Mouse (Mus musculus) hindbrain, embryonic 11.5 days (tissue): Measurements from ENCODE around the gene Lrp6. TPM values are rescaled to one million over a fixed set of nuclear protein-coding genes. Genes with fewer than 3 reads are reported as not detected.

Experiments used
- ATAC-seq: fragments of 200-750 bp; cut with Nextera tagmentation; 2 replicates; pipeline ENCODE4 v1.8.0; 2017; ENCODE audit warnings: mild to moderate bottlenecking, moderate TSS enrichment, moderate library complexity; ENCODE audit not compliant: low FRiP score
- DNase-seq: peaks from one replicate; pipeline ENCODE4 v3.0.0-alpha.2; 2015; ENCODE audit warnings: low spot score
- H3K27ac ChIP-seq: fragments of 300-500 bp; sonication (generic); 2 replicates; pipeline ENCODE4 v1.5.1; 2014; ENCODE audit warnings: mild to moderate bottlenecking, low read depth, low read length
- H3K27me3 ChIP-seq: fragments of 300-500 bp; sonication (generic); 2 replicates; pipeline ENCODE4 v1.6.1; 2014; ENCODE audit warnings: mild to moderate bottlenecking, low read length, moderate library complexity, mixed read lengths; ENCODE audit not compliant: control insufficient read depth, insufficient read depth
- H3K36me3 ChIP-seq: fragments of 300-500 bp; sonication (generic); 2 replicates; pipeline ENCODE4 v1.6.1; 2014; ENCODE audit warnings: mild to moderate bottlenecking, low read length, moderate library complexity, mixed read lengths; ENCODE audit not compliant: control insufficient read depth, insufficient read depth
- H3K4me1 ChIP-seq: fragments of 300-500 bp; sonication (generic); replicated peaks from 2 replicates; pipeline ENCODE4 v1.6.1; 2014; ENCODE audit warnings: low read length, mixed read lengths; ENCODE audit not compliant: control insufficient read depth, insufficient read depth
- H3K4me2 ChIP-seq: fragments of 300-500 bp; sonication (generic); replicated peaks from 2 replicates; pipeline ENCODE4 v1.6.1; 2014; ENCODE audit warnings: mild to moderate bottlenecking, low read depth, low read length
- H3K4me3 ChIP-seq: fragments of 300-500 bp; sonication (generic); 2 replicates; pipeline ENCODE4 v1.5.1; 2014; ENCODE audit warnings: low read depth, low read length
- H3K9ac ChIP-seq: fragments of 300-500 bp; sonication (generic); 2 replicates; pipeline ENCODE4 v1.6.1; 2014; ENCODE audit warnings: low read depth, low read length
- H3K9me3 ChIP-seq: fragments of 300-500 bp; sonication (generic); 2 replicates; pipeline ENCODE4 v1.6.1; 2016; ENCODE audit warnings: low read length; ENCODE audit not compliant: control insufficient read depth
- WGBS: fragments of 180-500 bp; shearing (Covaris S2); extraction: QIAGEN DNeasy Blood & Tissue Kit; methylation state at CpG from one replicate; pipeline ENCODE4 v1.1.7; 2014; 5-methylcytosine and 5-hydroxymethylcytosine counted together
- polyA plus RNA-seq: library from polyadenylated mRNA; unstranded; fragments of >200 nt; fragmentation: Nextera tagmentation; extraction: Ambion mirVana; gene quantifications from 2 replicates; pipeline ENCODE4 v1.2.1, GENCODE M21; 2014

Gene Lrp6
- polyA plus RNA-seq, 1 experiment from 2014 or later, result 37.1 TPM

- Histone ChIP-seq H3K27ac (no peak overlapping the region), H3K4me3 (no peak overlapping the region), H3K27me3 (no peaks in the 10 kb centered on the region), H3K9me3 (no peaks in the 10 kb centered on the region), H3K36me3 (no peaks in the 10 kb centered on the region), H3K9ac (no peak overlapping the region), H3K4me1 (0 out of 2 replicates have a peak, but pooled peaks cover 3% of the 10 kb centered on the region), H3K4me2 (no peak overlapping the region)
- 78% methylated on average over 5 of the region's 5 CpGs for WGBS
- DNase-seq, result no peak
- ATAC-seq, result no peak
Observed at GRCm38 (mm10) chr6:134436955-134437354, 129.8 kb downstream of the Lrp6 start.

DNA sequence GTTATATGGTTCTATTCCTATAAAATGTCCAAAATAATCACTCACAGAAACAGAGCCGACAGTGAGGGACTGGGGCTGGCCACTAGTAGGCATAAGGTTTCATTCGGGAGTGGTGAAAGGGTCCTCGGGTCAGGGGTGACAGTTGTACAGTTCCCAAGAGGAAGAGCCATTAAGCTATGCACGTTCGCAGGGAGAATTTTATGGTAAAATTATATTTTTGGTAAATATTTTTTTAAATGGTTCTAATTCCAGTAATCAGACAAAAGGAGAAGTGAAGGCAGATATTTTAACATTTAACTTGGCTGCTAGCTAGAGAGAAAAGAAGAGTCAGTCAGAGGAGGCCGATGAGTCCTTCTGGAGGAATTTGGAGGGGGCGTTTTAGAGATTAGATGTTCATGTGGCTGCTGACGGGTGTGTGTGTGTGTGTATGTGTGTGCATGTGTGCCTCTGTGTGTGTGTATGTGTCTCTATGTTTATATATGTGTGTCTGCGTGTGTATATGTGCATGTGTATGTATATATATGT is 131.8 kb downstream of the Lrp6 start:
- 71% methylated on average over 9 of the region's 9 CpGs for WGBS

DNA sequence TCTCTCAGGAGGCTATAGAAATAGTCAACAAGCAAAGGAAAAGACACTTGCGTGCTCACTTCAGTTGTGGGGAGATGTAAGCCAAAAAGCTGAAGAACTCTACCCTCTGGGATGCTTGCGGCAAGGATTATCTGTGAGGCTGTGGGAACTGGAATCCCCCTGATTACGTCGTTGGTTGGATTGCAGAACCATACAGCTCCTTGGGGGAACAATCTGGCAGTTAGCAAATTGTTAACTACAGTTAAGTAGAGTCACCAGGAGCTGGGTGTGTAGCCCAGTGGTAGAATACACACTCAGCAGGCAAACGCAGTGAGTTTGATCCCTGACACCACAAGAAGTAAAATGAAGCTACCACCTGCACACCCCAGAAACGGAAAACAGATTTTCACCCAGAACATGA is 132.7 kb downstream of the Lrp6 start:
- H3K27me3 ChIP-seq, result no peaks in the 10 kb centered on the region
- H3K4me2 ChIP-seq, result no peak overlapping the region
- ATAC-seq, result no peak
- H3K9me3 ChIP-seq, result no peaks in the 10 kb centered on the region
- no peaks in the 10 kb centered on the region for H3K4me1 ChIP-seq
- DNase-seq, result no peak
- H3K9ac ChIP-seq, result no peak overlapping the region
- H3K36me3 ChIP-seq, result no peaks in the 10 kb centered on the region
- 81% methylated on average over 6 of the region's 6 CpGs for WGBS
- no peak overlapping the region for H3K4me3 ChIP-seq
- H3K27ac ChIP-seq, result no peak overlapping the region

More for the DNA sequence above, 131.8 kb downstream of the Lrp6 start:
- ATAC-seq, result no peak
- 0 out of 2 replicates have a peak, but pooled peaks cover 3% of the 10 kb centered on the region for H3K4me1 ChIP-seq
- no peak overlapping the region for H3K4me3 ChIP-seq
- H3K36me3 ChIP-seq, result no peaks in the 10 kb centered on the region
- no peak overlapping the region for H3K27ac ChIP-seq
- H3K9me3 ChIP-seq, result no peaks in the 10 kb centered on the region
- no peaks in the 10 kb centered on the region for H3K27me3 ChIP-seq
- DNase-seq, result no peak
- no peak overlapping the region for H3K4me2 ChIP-seq
- H3K9ac ChIP-seq, result no peak overlapping the region

DNA sequence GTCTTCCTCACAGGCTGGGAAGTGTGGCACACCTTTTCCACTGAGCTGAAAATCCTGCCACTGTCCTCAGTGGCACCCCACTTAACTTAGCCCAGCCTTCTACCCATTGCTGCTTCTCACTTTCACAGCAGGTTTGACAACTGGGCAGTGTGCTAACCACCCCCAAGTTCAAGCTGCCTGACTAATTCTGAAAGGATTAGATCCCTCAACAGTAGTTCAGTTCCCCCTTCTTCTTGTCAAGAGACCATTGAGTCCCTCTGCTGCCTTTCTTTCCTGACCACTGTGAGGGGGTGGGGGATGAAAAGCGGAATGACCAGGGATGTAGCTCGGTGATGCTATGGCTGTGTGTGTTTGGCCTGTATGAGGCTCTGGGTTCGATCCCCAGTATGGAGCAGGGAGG is 133.5 kb downstream of the Lrp6 start:
- H3K27me3 ChIP-seq, result no peaks in the 10 kb centered on the region
- WGBS, result 84% methylated on average over 3 of the region's 3 CpGs

GRCm38 (mm10) chr6:134431583-134431982 is 135.2 kb downstream of the Lrp6 start:
- peak; percentile 64 for ATAC-seq
- H3K27me3 ChIP-seq, result no peaks in the 10 kb centered on the region
- no peaks in the 10 kb centered on the region for H3K9me3 ChIP-seq
- no peak overlapping the region for H3K4me2 ChIP-seq
- no peak overlapping the region for H3K9ac ChIP-seq
- H3K4me3 ChIP-seq, result no peak overlapping the region
- no peak for DNase-seq
- H3K4me1 ChIP-seq, result no peaks in the 10 kb centered on the region
- 44% methylated on average over 4 of the region's 4 CpGs for WGBS
- H3K36me3 ChIP-seq, result no peaks in the 10 kb centered on the region
- H3K27ac ChIP-seq, result no peak overlapping the region

More for the DNA sequence above, 133.5 kb downstream of the Lrp6 start:
- H3K4me3 ChIP-seq, result no peak overlapping the region
- no peak for DNase-seq
- H3K36me3 ChIP-seq, result no peaks in the 10 kb centered on the region
- H3K4me2 ChIP-seq, result no peak overlapping the region
- no peaks in the 10 kb centered on the region for H3K9me3 ChIP-seq
- ATAC-seq, result no peak
- no peak overlapping the region for H3K27ac ChIP-seq
- no peak overlapping the region for H3K9ac ChIP-seq
- H3K4me1 ChIP-seq, result no peaks in the 10 kb centered on the region

- H3K9ac ChIP-seq, result no peak overlapping the region
- DNase-seq (no peak), ATAC-seq (no peak)
- H3K4me1 ChIP-seq, result no peaks in the 10 kb centered on the region
- no peak overlapping the region for H3K27ac ChIP-seq
- H3K27me3 ChIP-seq, result no peaks in the 10 kb centered on the region
- no peak overlapping the region for H3K4me2 ChIP-seq
- H3K9me3 ChIP-seq, result no peaks in the 10 kb centered on the region
- H3K36me3 ChIP-seq, result no peaks in the 10 kb centered on the region
- H3K4me3 ChIP-seq, result no peak overlapping the region
- 83% methylated on average over 9 of the region's 9 CpGs for WGBS
Observed at GRCm38 (mm10) chr6:134430161-134430799, 136.5 kb downstream of the Lrp6 start.

- H3K36me3 ChIP-seq, result no peaks in the 10 kb centered on the region
- no peak overlapping the region for H3K4me2 ChIP-seq
- H3K27ac ChIP-seq, result no peak overlapping the region
- ATAC-seq (no peak), DNase-seq (no peak)
- H3K4me3 ChIP-seq, result no peak overlapping the region
- H3K27me3 ChIP-seq, result no peaks in the 10 kb centered on the region
- no peaks in the 10 kb centered on the region for H3K9me3 ChIP-seq
- H3K9ac ChIP-seq, result no peak overlapping the region
- WGBS, result 80% methylated on average over 5 of the region's 5 CpGs
- H3K4me1 ChIP-seq, result no peaks in the 10 kb centered on the region
Observed at GRCm38 (mm10) chr6:134428455-134428854, 138.3 kb downstream of the Lrp6 start.

- no peak for ATAC-seq
- DNase-seq, result no peak
- no peak overlapping the region for H3K4me2 ChIP-seq
- WGBS, result 78% methylated on average over 3 of the region's 3 CpGs
- H3K27me3 ChIP-seq, result no peaks in the 10 kb centered on the region
- H3K9me3 ChIP-seq, result no peaks in the 10 kb centered on the region
- no peaks in the 10 kb centered on the region for H3K36me3 ChIP-seq
- no peak overlapping the region for H3K9ac ChIP-seq
- H3K27ac ChIP-seq, result no peak overlapping the region
- H3K4me3 ChIP-seq, result no peak overlapping the region
- H3K4me1 ChIP-seq, result no peaks in the 10 kb centered on the region
Observed at GRCm38 (mm10) chr6:134427165-134427564, 139.6 kb downstream of the Lrp6 start.

DNA sequence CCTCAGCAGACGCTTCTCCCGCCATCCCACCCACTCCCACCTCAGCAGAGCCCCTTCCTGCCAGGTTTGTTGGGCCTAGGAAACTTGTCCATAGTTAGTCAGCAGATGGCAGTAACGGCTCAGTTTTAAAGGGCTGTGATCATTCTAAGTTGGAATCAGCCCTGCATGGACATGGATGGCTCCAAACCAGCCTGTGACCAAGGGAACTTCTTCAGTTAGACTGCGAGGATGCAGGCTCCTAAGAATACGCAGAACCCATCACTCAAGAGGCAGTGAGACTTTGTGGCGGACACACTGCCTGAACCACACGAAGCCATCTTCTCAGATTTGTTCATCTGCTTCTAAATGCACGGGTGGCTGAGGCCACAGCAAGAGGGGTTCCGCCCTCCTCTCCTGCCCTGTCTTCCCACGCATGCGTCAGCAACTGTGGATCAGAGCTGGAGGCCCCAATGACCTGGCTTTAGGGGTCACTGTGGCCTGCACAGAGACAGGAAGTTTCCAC is 141.5 kb downstream of the Lrp6 start:
- H3K9ac ChIP-seq, result no peak overlapping the region

More for the DNA sequence above, 141.5 kb downstream of the Lrp6 start:
- Histone ChIP-seq H3K9me3 (no peaks in the 10 kb centered on the region), H3K4me2 (no peak overlapping the region), H3K27ac (no peak overlapping the region), H3K4me1 (no peaks in the 10 kb centered on the region), H3K36me3 (no peaks in the 10 kb centered on the region), H3K4me3 (no peak overlapping the region), H3K27me3 (no peaks in the 10 kb centered on the region)
- 41% methylated on average over 11 of the region's 11 CpGs for WGBS
- ATAC-seq, result peak; percentile 75
- peak; percentile 78 for DNase-seq
